18 mouse cellular contexts compared by ENCODE assay signal in genomic region chr17:86429877-86430276, GRCm38 (mm10).
A peak's percentile ranks its signal among the peaks of the same experiment; 100 is the strongest.
DNase-seq lines count a peak whose midpoint lies in the region; ATAC-seq lines count a peak whose summit lies in the region.
"Had no signal": no experiment of that assay in that cellular context is flagged by ENCODE, and none has a peak within 500 bp of the region (broad histone marks: within the 10 kb centered on the region; RNA-seq: fewer than 3 reads in every experiment).

No protein-coding gene starts in this region.

- ATAC-seq in hindbrain, embryonic 15.5 days (ENCODE audit: low FRiP score, low read depth): peak; percentile 73; the same call in 1 of the 2 replicates
- no peak for ATAC-seq in hindbrain, embryonic 11.5 days (ENCODE audit: low FRiP score)
- peak; percentile 69 for ATAC-seq in midbrain, embryonic 15.5 days (replicated peaks)
- ATAC-seq in kidney, embryonic 14.5 days (ENCODE audit: low FRiP score, low TSS enrichment): no peak

- DNase-seq in hindbrain, embryonic 11.5 days (ENCODE audit: low spot score): no peak
- DNase-seq in urinary bladder, adult 2 months (ENCODE audit: low spot score): peak; percentile 15
- DNase-seq in urinary bladder, postnatal 4 days (ENCODE audit: low spot score in 2 of 2): no peak
- no peak for DNase-seq in limb, embryonic 10.5 days (ENCODE audit: low spot score)
- DNase-seq: cerebellum, adult 11 months; gastrocnemius, adult 2 months; heart, postnatal 10 days; kidney, adult 9 months; kidney, postnatal 4 days; lung, postnatal 14 days; right cerebral cortex, postnatal 4 days; thymus, postnatal 14 days had no signal

- 64% methylated on average over 6 of the region's 6 CpGs for WGBS in hindbrain, embryonic 15.5 days
- 93% methylated on average over 6 of the region's 6 CpGs for WGBS in hindbrain, embryonic 11.5 days
- 46% methylated on average over 6 of the region's 6 CpGs for WGBS in midbrain, embryonic 15.5 days
- WGBS in limb, embryonic 10.5 days: 93% methylated on average over 6 of the region's 6 CpGs
- 97% methylated on average over 6 of the region's 6 CpGs for WGBS in kidney, embryonic 14.5 days

- no peaks in the 10 kb centered on the region for H3K9me3 ChIP-seq in hindbrain, embryonic 15.5 days
- H3K9me3 ChIP-seq in hindbrain, embryonic 11.5 days (ENCODE audit: control insufficient read depth, low read length): no peaks in the 10 kb centered on the region
- no peaks in the 10 kb centered on the region for H3K9me3 ChIP-seq in midbrain, embryonic 15.5 days
- no peaks in the 10 kb centered on the region for H3K9me3 ChIP-seq in limb, embryonic 10.5 days (replicated peaks)
- H3K9me3 ChIP-seq in kidney, embryonic 14.5 days (ENCODE audit: control insufficient read depth, low read length): peaks cover 6% of the 10 kb centered on the region; the same call in 1 of the 2 replicates
- H3K9me3 ChIP-seq: limb, embryonic 13.5 days had no signal

- H3K36me3 ChIP-seq in hindbrain, embryonic 15.5 days: no peaks in the 10 kb centered on the region
- H3K36me3 ChIP-seq in hindbrain, embryonic 11.5 days (ENCODE audit: control insufficient read depth, insufficient read depth, low read length): no peaks in the 10 kb centered on the region
- H3K36me3 ChIP-seq in midbrain, embryonic 15.5 days (replicated peaks): no peaks in the 10 kb centered on the region
- no peaks in the 10 kb centered on the region for H3K36me3 ChIP-seq in limb, embryonic 10.5 days
- no peaks in the 10 kb centered on the region for H3K36me3 ChIP-seq in kidney, embryonic 14.5 days (ENCODE audit: control insufficient read depth, insufficient read depth, low read length)
- H3K36me3 ChIP-seq: limb, embryonic 13.5 days had no signal

- H3K27ac ChIP-seq in hindbrain, embryonic 15.5 days (replicated peaks): no peak overlapping the region; the same call in 1 of the 2 replicates
- H3K27ac ChIP-seq in hindbrain, embryonic 11.5 days (ENCODE audit: low read depth, low read length): no peak overlapping the region
- H3K27ac ChIP-seq in midbrain, embryonic 15.5 days: peak overlapping the region; percentile 31; the same call in 1 of the 2 replicates
- no peak overlapping the region for H3K27ac ChIP-seq in limb, embryonic 10.5 days
- H3K27ac ChIP-seq in kidney, embryonic 14.5 days (ENCODE audit: low read depth, low read length): no peak overlapping the region
- H3K27ac ChIP-seq: gastrocnemius, adult 2 months; limb, embryonic 13.5 days; liver, embryonic 14.5 days had no signal

- no peak overlapping the region for H3K4me2 ChIP-seq in hindbrain, embryonic 15.5 days
- H3K4me2 ChIP-seq in hindbrain, embryonic 11.5 days (replicated peaks; ENCODE audit: low read depth, low read length): no peak overlapping the region
- H3K4me2 ChIP-seq in midbrain, embryonic 15.5 days: no peak overlapping the region
- H3K4me2 ChIP-seq in kidney, embryonic 14.5 days (replicated peaks; ENCODE audit: low read depth, low read length): no peak overlapping the region
- H3K4me2 ChIP-seq: limb, embryonic 13.5 days had no signal

- H3K4me3 ChIP-seq in hindbrain, embryonic 15.5 days: no peak overlapping the region
- no peak overlapping the region for H3K4me3 ChIP-seq in hindbrain, embryonic 11.5 days (ENCODE audit: low read depth, low read length)
- H3K4me3 ChIP-seq in midbrain, embryonic 15.5 days: no peak overlapping the region
- no peak overlapping the region for H3K4me3 ChIP-seq in limb, embryonic 10.5 days
- no peak overlapping the region for H3K4me3 ChIP-seq in kidney, embryonic 14.5 days (ENCODE audit: low read length)
- H3K4me3 ChIP-seq: erythroblast, embryonic 14.5 days; gastrocnemius, adult 2 months; limb, embryonic 13.5 days had no signal

- no peak overlapping the region for H3K9ac ChIP-seq in hindbrain, embryonic 15.5 days
- no peak overlapping the region for H3K9ac ChIP-seq in hindbrain, embryonic 11.5 days (ENCODE audit: low read depth, low read length)
- no peak overlapping the region for H3K9ac ChIP-seq in midbrain, embryonic 15.5 days
- H3K9ac ChIP-seq in kidney, embryonic 14.5 days (ENCODE audit: low read depth, low read length): no peak overlapping the region
- H3K9ac ChIP-seq: limb, embryonic 13.5 days; liver, embryonic 14.5 days had no signal

- H3K4me1 ChIP-seq in hindbrain, embryonic 15.5 days (replicated peaks): no peaks in the 10 kb centered on the region
- H3K4me1 ChIP-seq in hindbrain, embryonic 11.5 days (replicated peaks; ENCODE audit: control insufficient read depth, insufficient read depth, low read length): no peaks in the 10 kb centered on the region
- H3K4me1 ChIP-seq in midbrain, embryonic 15.5 days: peaks cover 7% of the 10 kb centered on the region; the same call in 1 of the 2 replicates
- H3K4me1 ChIP-seq in limb, embryonic 10.5 days: no peaks in the 10 kb centered on the region
- no peaks in the 10 kb centered on the region for H3K4me1 ChIP-seq in kidney, embryonic 14.5 days (ENCODE audit: control insufficient read depth, insufficient read depth, low read length)
- H3K4me1 ChIP-seq: limb, embryonic 13.5 days had no signal

- H3K27me3 ChIP-seq in hindbrain, embryonic 15.5 days: no peaks in the 10 kb centered on the region
- no peaks in the 10 kb centered on the region for H3K27me3 ChIP-seq in hindbrain, embryonic 11.5 days (ENCODE audit: control insufficient read depth, insufficient read depth, low read length)
- H3K27me3 ChIP-seq in midbrain, embryonic 15.5 days (replicated peaks): no peaks in the 10 kb centered on the region
- no peaks in the 10 kb centered on the region for H3K27me3 ChIP-seq in limb, embryonic 10.5 days (ENCODE audit: low read depth, poor library complexity, severe bottlenecking)
- no peaks in the 10 kb centered on the region for H3K27me3 ChIP-seq in kidney, embryonic 14.5 days (ENCODE audit: control insufficient read depth, insufficient read depth, low read length)
- H3K27me3 ChIP-seq: limb, embryonic 13.5 days had no signal

Comparison
In these comparisons a context has a peak if more than half of its experiments do, and no peak if none do; other contexts are left out.
1. ATAC-seq: peak in hindbrain, embryonic 15.5 days (single experiment) and midbrain, embryonic 15.5 days (single experiment); none in hindbrain, embryonic 11.5 days (single experiment) and kidney, embryonic 14.5 days (single experiment).